Mouse (Mus musculus) heart, embryonic 16.5 days (tissue): ENCODE results near the gene Pitpnm1. TPM values are rescaled to one million over a fixed set of nuclear protein-coding genes. Genes with fewer than 3 reads are reported as not detected.
"Not testable (repeated sequence)": the region's sequence is repeated elsewhere in the genome, so short reads cannot be mapped to it uniquely, and the experiment has no call there.

Source experiments
- ATAC-seq: fragments of 200-750 bp; cut with Nextera tagmentation; replicated peaks from 2 replicates; pipeline ENCODE4 v1.8.0; 2017; ENCODE audit warnings: moderate number of reproducible peaks; ENCODE audit not compliant: insufficient read depth, low FRiP score; ENCODE audit errors: extremely low read depth
- H3K27ac ChIP-seq: fragments of 300-500 bp; sonication (generic); 2 replicates; pipeline ENCODE4 v1.5.1; 2014; ENCODE audit warnings: mild to moderate bottlenecking, low read length, control low read depth, moderate library complexity
- H3K27me3 ChIP-seq: fragments of 300-500 bp; sonication (generic); 2 replicates; pipeline ENCODE4 v1.6.1; 2014; ENCODE audit warnings: low read length, mixed read lengths; ENCODE audit not compliant: control insufficient read depth, insufficient read depth
- H3K36me3 ChIP-seq: fragments of 300-500 bp; sonication (generic); 2 replicates; pipeline ENCODE4 v1.6.1; 2014; ENCODE audit not compliant: control insufficient read depth, insufficient read depth
- H3K4me1 ChIP-seq: fragments of 300-500 bp; sonication (generic); 2 replicates; pipeline ENCODE4 v1.6.1; 2014; ENCODE audit warnings: low read length, mixed read lengths; ENCODE audit not compliant: control insufficient read depth, insufficient read depth
- H3K4me2 ChIP-seq: fragments of 300-500 bp; sonication (generic); 2 replicates; pipeline ENCODE4 v1.6.1; 2014; ENCODE audit warnings: low read depth, mild to moderate bottlenecking, control low read depth, low read length
- H3K4me3 ChIP-seq: fragments of 300-500 bp; sonication (generic); 2 replicates; pipeline ENCODE4 v1.5.1; 2014; ENCODE audit warnings: mild to moderate bottlenecking, control low read depth, low read length
- H3K9ac ChIP-seq: fragments of 300-500 bp; sonication (generic); 2 replicates; pipeline ENCODE4 v1.6.1; 2014; ENCODE audit warnings: low read length, control low read depth
- H3K9me3 ChIP-seq: fragments of 300-500 bp; sonication (generic); replicated peaks from 2 replicates; pipeline ENCODE4 v1.6.1; 2016; ENCODE audit warnings: low read length; ENCODE audit not compliant: control insufficient read depth
- WGBS: fragments of 180-500 bp; shearing (Covaris S2); extraction: QIAGEN DNeasy Blood & Tissue Kit; methylation state at CpG from one replicate; pipeline ENCODE4 v1.1.7; 2014; 5-methylcytosine and 5-hydroxymethylcytosine counted together
- polyA plus RNA-seq: library from polyadenylated mRNA; unstranded; fragments of >200 nt; fragmentation: Nextera tagmentation; extraction: Ambion mirVana; gene quantifications from 2 replicates; pipeline ENCODE4 v1.2.1, GENCODE M21; 2015

Gene Pitpnm1
- polyA plus RNA-seq, 1 experiment from 2014 or later, result 29.4 TPM

DNA sequence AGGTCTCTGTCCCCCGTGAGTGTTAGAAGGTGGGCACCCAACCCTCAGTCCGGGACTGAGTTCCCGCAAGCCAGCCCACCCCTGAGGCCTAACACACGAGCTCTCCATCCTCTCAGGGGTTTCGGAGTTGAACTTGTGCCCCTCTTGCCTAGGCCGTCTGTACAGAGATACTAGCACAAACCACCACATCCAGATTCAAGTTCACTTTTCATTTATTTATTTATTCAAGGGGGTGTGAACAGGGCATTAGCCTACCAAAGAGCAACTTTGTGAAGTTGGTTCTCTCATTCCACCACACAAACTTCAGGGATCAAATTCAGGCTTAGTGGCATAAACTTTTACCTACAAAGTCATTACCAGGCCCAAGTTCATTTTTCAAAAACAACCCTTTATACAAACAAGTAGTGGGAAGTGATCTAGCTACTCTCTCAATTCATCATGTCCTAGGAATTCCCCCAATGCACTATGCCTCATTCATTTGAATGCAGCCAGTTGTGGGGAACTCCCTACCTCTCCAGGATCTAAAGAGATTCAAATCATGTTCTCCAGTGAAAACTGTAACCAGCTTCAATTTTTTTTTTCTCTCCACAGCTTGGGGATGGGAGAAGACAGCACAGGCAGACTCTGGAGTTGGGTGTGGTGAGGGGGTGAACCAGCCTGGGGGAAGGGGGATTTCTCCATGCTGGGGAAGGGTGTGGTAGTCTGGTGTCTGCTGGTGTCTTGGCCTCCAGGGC lies 35.6 kb downstream of the Pitpnm1 start:
- H3K27me3 ChIP-seq, H3K36me3 ChIP-seq, H3K9ac ChIP-seq, H3K27ac ChIP-seq, H3K4me3 ChIP-seq, H3K9me3 ChIP-seq, H3K4me1 ChIP-seq, ATAC-seq, H3K4me2 ChIP-seq: not testable (repeated sequence)
- WGBS, result 79% methylated on average over 6 of the region's 6 CpGs

DNA sequence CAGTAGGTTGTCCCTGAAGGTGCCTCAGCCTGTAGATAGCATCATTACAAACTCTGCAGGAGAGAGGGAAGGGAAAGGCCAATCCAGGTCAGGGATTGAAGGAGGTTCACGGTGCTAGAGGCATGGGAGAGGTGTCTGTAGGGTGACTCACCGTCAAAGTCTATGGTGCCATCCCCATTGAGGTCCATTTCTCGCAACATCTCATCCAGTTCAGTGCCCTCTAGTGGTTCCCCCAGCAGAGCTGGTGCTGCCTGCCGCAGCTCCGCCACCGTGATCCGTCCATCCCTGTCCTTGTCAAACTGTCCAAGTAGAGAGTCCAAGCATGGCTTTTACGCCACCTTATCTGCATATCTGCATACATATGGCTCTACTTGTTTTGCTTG lies 36.2 kb downstream of the Pitpnm1 start:
- H3K27me3 ChIP-seq, H3K4me3 ChIP-seq, H3K9me3 ChIP-seq, H3K4me1 ChIP-seq, H3K27ac ChIP-seq, H3K36me3 ChIP-seq, H3K9ac ChIP-seq, ATAC-seq, H3K4me2 ChIP-seq: not testable (repeated sequence)
- WGBS, result 14% methylated on average over 8 of the region's 8 CpGs

DNA sequence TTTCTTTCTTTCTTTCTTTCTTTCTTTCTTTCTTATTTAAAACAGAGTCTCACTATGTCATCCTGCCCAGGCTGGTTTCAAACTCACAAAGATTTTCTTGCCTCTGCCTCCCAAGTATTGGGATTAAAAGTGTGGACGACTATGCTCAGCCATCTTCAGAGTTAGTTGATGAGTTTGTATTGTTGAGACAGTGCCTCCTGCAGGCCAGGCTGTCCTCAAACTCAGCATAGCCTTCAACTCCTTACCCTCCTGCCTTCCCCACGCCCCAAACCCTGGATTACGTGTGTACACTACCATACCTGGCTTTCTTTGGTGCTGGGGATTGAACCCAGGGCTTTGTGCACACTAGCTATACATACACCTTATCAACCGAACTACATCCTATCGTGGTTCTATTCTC lies 36.7 kb downstream of the Pitpnm1 start:
- Histone ChIP-seq H3K9ac (no peak overlapping the region), H3K4me3 (no peak overlapping the region), H3K4me1 (0 out of 2 replicates have a peak, but pooled peaks cover 3% of the 10 kb centered on the region), H3K27ac (no peak overlapping the region), H3K9me3 (no peaks in the 10 kb centered on the region), H3K4me2 (no peak overlapping the region), H3K27me3 (no peaks in the 10 kb centered on the region), H3K36me3 (peaks cover 9% of the 10 kb centered on the region; the same call in 1 of the 2 replicates)
- WGBS, result 71% methylated on average over 5 of the region's 5 CpGs
- no peak for ATAC-seq

DNA sequence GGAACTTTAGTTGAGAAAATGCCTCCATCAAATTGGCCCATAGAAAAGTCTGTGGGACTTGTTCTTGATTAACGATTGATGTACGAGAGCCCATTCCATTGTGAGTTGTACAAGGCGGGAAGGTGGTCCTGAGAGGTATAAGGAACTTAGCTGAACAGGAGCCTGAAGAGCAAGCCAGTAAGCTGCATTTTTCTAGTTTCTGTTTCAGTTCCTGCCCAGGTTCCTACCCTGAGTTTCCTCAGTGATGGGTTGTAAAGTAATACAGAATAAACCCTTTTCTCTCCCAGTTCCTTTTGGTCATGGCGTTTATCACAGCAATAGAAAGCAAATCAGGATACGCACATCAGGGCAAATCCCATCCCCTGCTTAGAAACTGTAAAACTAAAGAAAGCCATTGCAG lies 38.1 kb downstream of the Pitpnm1 start:
- Histone ChIP-seq H3K9ac (no peak overlapping the region), H3K27ac (no peak overlapping the region), H3K4me3 (no peak overlapping the region), H3K4me2 (no peak overlapping the region), H3K27me3 (no peaks in the 10 kb centered on the region), H3K36me3 (no peaks in the 10 kb centered on the region), H3K4me1 (0 out of 2 replicates have a peak, but pooled peaks cover 3% of the 10 kb centered on the region), H3K9me3 (no peaks in the 10 kb centered on the region)
- ATAC-seq, result no peak
- WGBS, result 77% methylated on average over 5 of the region's 5 CpGs

DNA sequence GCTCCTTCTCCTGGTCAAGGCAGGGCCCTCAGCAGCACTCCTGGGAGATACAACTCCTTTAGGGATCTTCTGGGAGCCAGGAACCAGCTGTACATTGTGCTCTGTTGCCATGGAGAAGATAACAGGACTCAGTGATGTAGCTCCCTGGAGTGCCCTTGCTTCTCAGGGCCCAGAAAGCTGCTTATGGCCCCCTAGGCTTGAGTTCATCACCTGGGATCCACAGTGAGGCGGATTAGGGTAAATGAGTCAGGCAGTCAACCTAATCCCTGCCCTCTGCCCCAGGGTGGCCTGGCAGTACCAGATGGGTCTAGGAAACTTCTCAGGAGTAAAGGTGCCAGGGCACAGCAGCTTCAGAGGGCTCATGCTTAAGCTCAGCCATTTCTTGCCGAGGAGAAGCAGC lies 39.6 kb downstream of the Pitpnm1 start, which contains the start of gene Gpr152:
Gene Gpr152 (plus strand): TSS at position 342 of the 400 bp plus-strand sequence.
- 74% methylated on average over 2 of the region's 2 CpGs for WGBS
- no peak within 1 kb of the TSS for H3K4me2 ChIP-seq
- no peaks in the 10 kb centered on the region for H3K9me3 ChIP-seq
- 0 out of 2 replicates have a peak within 1 kb of the TSS, but pooled peaks have one; percentile 2 for H3K9ac ChIP-seq
- no peak for ATAC-seq
- H3K27me3 ChIP-seq, result no peaks in the 10 kb centered on the region
- no peaks in the 10 kb centered on the region for H3K36me3 ChIP-seq
- 0 out of 2 replicates have a peak, but pooled peaks cover 3% of the 10 kb centered on the region for H3K4me1 ChIP-seq
- no peak within 1 kb of the TSS for H3K27ac ChIP-seq
- no peak within 1 kb of the TSS for H3K4me3 ChIP-seq

DNA sequence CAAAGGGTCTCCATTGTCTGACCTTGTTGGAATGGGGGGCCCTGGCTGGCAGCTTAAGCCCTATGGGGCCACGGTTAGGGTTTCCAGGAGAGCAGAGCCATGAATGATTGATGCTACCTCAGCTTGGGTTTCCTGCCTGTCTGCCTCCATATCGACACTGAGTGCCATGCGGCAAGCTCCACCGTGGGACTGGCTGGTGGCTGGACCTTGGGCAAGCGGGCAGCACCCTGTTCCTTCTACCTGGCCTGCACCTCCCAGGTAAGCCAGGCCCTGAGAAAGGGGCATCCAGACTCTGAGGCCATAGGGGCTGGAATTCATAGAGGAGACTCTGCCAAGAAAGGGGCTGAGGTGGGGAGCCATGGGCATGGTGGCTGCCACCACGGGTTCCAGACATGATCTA lies 40.3 kb downstream of the Pitpnm1 start:
- no peaks in the 10 kb centered on the region for H3K9me3 ChIP-seq
- H3K4me2 ChIP-seq, result no peak overlapping the region
- H3K4me3 ChIP-seq, result no peak overlapping the region
- H3K4me1 ChIP-seq, result 0 out of 2 replicates have a peak, but pooled peaks cover 3% of the 10 kb centered on the region
- no peak for ATAC-seq
- 85% methylated on average over 6 of the region's 6 CpGs for WGBS
- no peaks in the 10 kb centered on the region for H3K27me3 ChIP-seq
- H3K27ac ChIP-seq, result no peak overlapping the region
- H3K9ac ChIP-seq, result no peak overlapping the region
- H3K36me3 ChIP-seq, result no peaks in the 10 kb centered on the region

DNA sequence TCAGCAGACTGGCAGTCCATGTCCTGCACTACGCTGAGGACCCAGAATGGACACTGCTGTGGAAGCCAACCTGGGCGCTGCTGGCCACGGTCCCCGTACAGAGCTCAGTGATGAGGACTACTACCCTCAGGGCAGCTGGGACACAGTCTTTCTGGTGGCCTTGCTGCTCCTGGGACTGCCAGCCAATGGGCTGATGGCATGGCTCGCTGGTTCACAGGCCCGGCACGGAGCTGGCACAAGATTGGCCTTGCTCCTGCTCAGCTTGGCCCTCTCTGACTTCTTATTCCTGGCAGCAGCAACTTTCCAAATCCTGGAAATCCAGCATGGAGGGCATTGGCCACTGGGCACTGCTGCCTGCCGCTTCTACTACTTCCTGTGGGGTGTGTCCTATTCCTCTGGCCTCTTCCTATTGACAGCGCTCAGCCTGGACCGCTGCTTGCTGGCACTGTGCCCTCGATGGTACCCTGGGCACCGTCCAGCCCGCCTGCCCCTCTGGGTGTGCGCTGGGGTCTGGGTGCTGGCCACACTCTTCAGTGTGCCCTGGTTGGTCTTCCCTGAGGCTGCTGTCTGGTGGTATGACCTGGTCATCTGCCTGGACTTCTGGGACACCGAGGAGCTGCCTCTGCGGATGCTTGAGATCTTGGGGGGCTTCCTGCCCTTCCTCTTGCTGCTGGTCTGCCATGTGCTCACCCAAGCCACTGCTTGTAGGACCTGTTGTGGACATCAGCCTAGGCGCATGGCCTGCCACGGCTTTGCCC lies 42.8 kb downstream of the Pitpnm1 start:
- ATAC-seq, result no peak
- Histone ChIP-seq H3K9me3 (no peaks in the 10 kb centered on the region; the same call in 1 of the 2 replicates), H3K4me2 (no peak overlapping the region), H3K9ac (no peak overlapping the region), H3K27me3 (no peaks in the 10 kb centered on the region), H3K36me3 (no peaks in the 10 kb centered on the region), H3K27ac (no peak overlapping the region), H3K4me3 (no peak overlapping the region), H3K4me1 (0 out of 2 replicates have a peak, but pooled peaks cover 3% of the 10 kb centered on the region)
- 83% methylated on average over 18 of the region's 18 CpGs for WGBS

DNA sequence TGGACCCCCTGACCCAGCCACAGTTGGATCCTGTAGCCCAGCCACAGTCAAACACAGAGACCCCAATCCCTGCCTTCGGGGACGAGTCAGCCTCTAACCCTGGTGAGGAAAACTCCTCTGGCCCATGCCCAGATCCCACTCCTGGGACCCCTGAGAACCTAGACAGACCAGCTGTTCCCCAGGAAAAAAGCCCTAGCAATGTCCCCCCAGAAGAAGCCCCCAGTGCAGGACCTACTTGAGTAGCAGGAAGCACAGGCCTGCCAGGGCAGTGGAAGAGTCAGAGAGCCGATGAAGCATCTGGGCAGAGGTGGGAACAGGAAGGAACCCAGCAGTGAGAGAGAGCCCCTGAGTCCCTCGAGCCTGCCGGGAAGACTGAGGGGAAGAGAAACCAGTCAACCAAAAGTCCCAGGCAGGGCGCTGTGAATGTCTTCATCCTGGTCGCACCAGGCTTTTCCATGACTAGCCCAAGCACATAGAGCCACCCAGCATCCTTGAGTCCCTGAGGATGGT lies 44.0 kb downstream of the Pitpnm1 start, which contains the start of gene Cabp4:
Gene Cabp4 (minus strand): TSS at position 275 of the 510 bp plus-strand sequence.
- Histone ChIP-seq H3K4me3 (no peak within 1 kb of the TSS), H3K36me3 (no peaks in the 10 kb centered on the region), H3K9me3 (no peaks in the 10 kb centered on the region; the same call in 1 of the 2 replicates), H3K9ac (no peak within 1 kb of the TSS), H3K27ac (peak within 1 kb of the TSS; percentile 60), H3K4me2 (no peak within 1 kb of the TSS), H3K27me3 (no peaks in the 10 kb centered on the region), H3K4me1 (peaks cover 1% of the 10 kb centered on the region; the same call in 1 of the 2 replicates)
- WGBS, result 71% methylated on average over 7 of the region's 7 CpGs
- ATAC-seq, result no peak
